7 mouse cellular contexts compared by ENCODE assay signal in the genomic region with DNA sequence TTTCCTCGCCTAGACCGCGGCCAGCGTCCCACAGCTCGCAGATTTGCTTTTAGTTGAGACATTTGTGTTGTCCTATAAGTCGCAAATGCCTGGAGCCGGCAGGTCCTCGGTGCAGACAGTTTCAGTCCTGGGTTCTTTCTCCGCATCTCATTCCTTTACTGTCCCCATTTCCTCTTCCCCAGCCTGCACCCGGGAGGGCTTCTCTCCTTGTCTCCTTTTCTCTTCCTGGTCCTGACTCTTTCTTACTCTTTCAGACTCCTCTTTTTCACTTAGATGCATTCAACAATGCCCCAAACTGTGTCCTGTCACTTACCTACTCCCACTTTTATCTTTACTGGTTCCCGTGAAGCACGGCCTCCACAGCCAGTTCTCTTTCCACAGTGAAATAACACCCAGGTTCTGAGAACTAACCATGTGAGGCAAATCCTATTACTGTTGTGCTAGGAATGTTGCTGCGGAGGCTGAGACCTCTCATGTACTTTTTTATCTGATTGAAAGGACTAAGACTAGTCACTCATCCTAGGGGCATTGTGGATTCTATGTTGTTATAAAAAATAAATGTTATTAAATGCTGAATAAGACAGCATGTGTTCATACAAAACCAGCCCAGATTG. TPM values are rescaled to one million over a fixed set of nuclear protein-coding genes. Genes with fewer than 3 reads are reported as not detected.
DNase-seq lines count a peak whose midpoint lies in the region; ATAC-seq and TF ChIP-seq lines count a peak whose summit lies in the region.

No protein-coding gene starts in this region.

- ATAC-seq in lung, embryonic 15.5 days (ENCODE audit: borderline replicate concordance, extremely low read depth, low FRiP score, low TSS enrichment): no peak
- peak; percentile 53; the same call in 1 of the 2 replicates for ATAC-seq in embryonic facial prominence, embryonic 11.5 days (replicated peaks; ENCODE audit: insufficient number of reproducible peaks, low FRiP score, low TSS enrichment, low read depth)
- ATAC-seq in intestine, embryonic 15.5 days: peak; percentile 55
- ATAC-seq in midbrain, postnatal 0 days (ENCODE audit: low FRiP score): no peak

- TF ChIP-seq CTCF in midbrain, postnatal 0 days (IDR thresholded peaks at IDR 0.05): no peak

- H3K27ac ChIP-seq in lung, embryonic 15.5 days: peak overlapping the region; percentile 92
- H3K27ac ChIP-seq in embryonic facial prominence, embryonic 11.5 days (replicated peaks; ENCODE audit: low read depth, low read length): peak overlapping the region; percentile 91
- peak overlapping the region; percentile 96 for H3K27ac ChIP-seq in intestine, embryonic 15.5 days
- peak overlapping the region; percentile 88 for H3K27ac ChIP-seq in midbrain, postnatal 0 days (ENCODE audit: low read depth, low read length)

- H3K9me3 ChIP-seq in lung, embryonic 15.5 days: no peaks in the 10 kb centered on the region
- H3K9me3 ChIP-seq in embryonic facial prominence, embryonic 11.5 days (replicated peaks; ENCODE audit: control insufficient read depth, low read length): no peaks in the 10 kb centered on the region
- H3K9me3 ChIP-seq in intestine, embryonic 15.5 days: no peaks in the 10 kb centered on the region
- H3K9me3 ChIP-seq in midbrain, postnatal 0 days (ENCODE audit: low read length): no peaks in the 10 kb centered on the region

- H3K36me3 ChIP-seq in lung, embryonic 15.5 days: peaks cover 9% of the 10 kb centered on the region; the same call in 1 of the 2 replicates
- no peaks in the 10 kb centered on the region; the same call in 1 of the 2 replicates for H3K36me3 ChIP-seq in embryonic facial prominence, embryonic 11.5 days (replicated peaks; ENCODE audit: control insufficient read depth, insufficient read depth, low read depth, low read length)
- H3K36me3 ChIP-seq in intestine, embryonic 15.5 days: no peaks in the 10 kb centered on the region; the same call in 1 of the 2 replicates
- H3K36me3 ChIP-seq in midbrain, postnatal 0 days (ENCODE audit: insufficient read depth, low read length): no peaks in the 10 kb centered on the region

- H3K4me2 ChIP-seq in lung, embryonic 15.5 days: peak overlapping the region; percentile 59
- peak overlapping the region; percentile 43 for H3K4me2 ChIP-seq in embryonic facial prominence, embryonic 11.5 days (ENCODE audit: low read depth, low read length)
- peak overlapping the region; percentile 55 for H3K4me2 ChIP-seq in intestine, embryonic 15.5 days (replicated peaks)
- peak overlapping the region; percentile 62 for H3K4me2 ChIP-seq in midbrain, postnatal 0 days (ENCODE audit: low read depth, low read length, poor library complexity, severe bottlenecking)

- H3K27me3 ChIP-seq in lung, embryonic 15.5 days: no peaks in the 10 kb centered on the region
- H3K27me3 ChIP-seq in embryonic facial prominence, embryonic 11.5 days (ENCODE audit: control insufficient read depth, insufficient read depth, low read length): no peaks in the 10 kb centered on the region
- H3K27me3 ChIP-seq in intestine, embryonic 15.5 days (replicated peaks): no peaks in the 10 kb centered on the region
- no peaks in the 10 kb centered on the region for H3K27me3 ChIP-seq in midbrain, postnatal 0 days (ENCODE audit: insufficient read depth, low read length)

- no peak for DNase-seq in lung, postnatal 4 days
- DNase-seq in embryonic facial prominence, embryonic 11.5 days (ENCODE audit: low spot score): peak; percentile 35
- no peak for DNase-seq in midbrain, postnatal 0 days (ENCODE audit: low spot score)
- DNase-seq in urinary bladder, postnatal 10 days (ENCODE audit: low spot score): no peak
- DNase-seq in right cerebral cortex, adult 2 months (ENCODE audit: low spot score in 2 of 2): no peak

- WGBS in lung, embryonic 15.5 days: under 1% methylated on average over 13 of the region's 13 CpGs
- 2% methylated on average over 13 of the region's 13 CpGs for WGBS in embryonic facial prominence, embryonic 11.5 days
- WGBS in intestine, embryonic 15.5 days: under 1% methylated on average over 13 of the region's 13 CpGs
- under 1% methylated on average over 13 of the region's 13 CpGs for WGBS in midbrain, postnatal 0 days

- H3K4me1 ChIP-seq in lung, embryonic 15.5 days: 0 out of 2 replicates have a peak, but pooled peaks cover 7% of the 10 kb centered on the region
- no peaks in the 10 kb centered on the region for H3K4me1 ChIP-seq in embryonic facial prominence, embryonic 11.5 days (ENCODE audit: control insufficient read depth, insufficient read depth, low read length)
- no peaks in the 10 kb centered on the region for H3K4me1 ChIP-seq in intestine, embryonic 15.5 days (replicated peaks)
- H3K4me1 ChIP-seq in midbrain, postnatal 0 days (ENCODE audit: insufficient read depth, low read length): 0 out of 2 replicates have a peak, but pooled peaks cover 2% of the 10 kb centered on the region

- H3K4me3 ChIP-seq in lung, embryonic 15.5 days: peak overlapping the region; percentile 78
- H3K4me3 ChIP-seq in embryonic facial prominence, embryonic 11.5 days (ENCODE audit: low read depth, low read length): peak overlapping the region; percentile 82
- H3K4me3 ChIP-seq in intestine, embryonic 15.5 days (replicated peaks): peak overlapping the region; percentile 74
- peak overlapping the region; percentile 68 for H3K4me3 ChIP-seq in midbrain, postnatal 0 days (ENCODE audit: low read depth, low read length)

- H3K9ac ChIP-seq in lung, embryonic 15.5 days: peak overlapping the region; percentile 88
- peak overlapping the region; percentile 89 for H3K9ac ChIP-seq in embryonic facial prominence, embryonic 11.5 days (replicated peaks; ENCODE audit: low read length)
- H3K9ac ChIP-seq in intestine, embryonic 15.5 days: peak overlapping the region; percentile 82
- peak overlapping the region; percentile 77 for H3K9ac ChIP-seq in midbrain, postnatal 0 days (replicated peaks; ENCODE audit: low read length, poor library complexity, severe bottlenecking)

RNA-seq across cellular contexts. Expression of a gene that starts 0.6 kb away (rescaled TPM):
- 37.4 and 38.8 TPM in 2 replicates for polyA plus RNA-seq in lung, embryonic 15.5 days (2015; fragmentation: Nextera tagmentation; extraction: Ambion mirVana)
- polyA plus RNA-seq in embryonic facial prominence, embryonic 11.5 days (2014; fragmentation: Nextera tagmentation; extraction: Ambion mirVana): 43.3 and 44.2 TPM in 2 replicates
- 36.0 and 39.1 TPM in 2 replicates for polyA plus RNA-seq in intestine, embryonic 15.5 days (2015; fragmentation: Nextera tagmentation; extraction: Ambion mirVana)
- total RNA-seq in midbrain, postnatal 0 days (2014; rRNA removed): 40.1 and 49.5 TPM in 2 replicates
- polyA plus RNA-seq in midbrain, postnatal 0 days (2015; fragmentation: Nextera tagmentation; extraction: Ambion mirVana): 28.1 and 29.4 TPM in 2 replicates

Comparison
In these comparisons a context has a peak if more than half of its experiments do, and no peak if none do; other contexts are left out.
1. ATAC-seq: peak in embryonic facial prominence, embryonic 11.5 days (single experiment) and intestine, embryonic 15.5 days (single experiment); none in lung, embryonic 15.5 days (single experiment) and midbrain, postnatal 0 days (single experiment).
2. Peak in every context shown above with its lines, with median percentiles within 50 percentile points of each other: H3K27ac ChIP-seq, H3K4me2 ChIP-seq, H3K4me3 ChIP-seq and H3K9ac ChIP-seq.